ENCODE assay signal across 8 mouse cellular contexts in the genomic region with DNA sequence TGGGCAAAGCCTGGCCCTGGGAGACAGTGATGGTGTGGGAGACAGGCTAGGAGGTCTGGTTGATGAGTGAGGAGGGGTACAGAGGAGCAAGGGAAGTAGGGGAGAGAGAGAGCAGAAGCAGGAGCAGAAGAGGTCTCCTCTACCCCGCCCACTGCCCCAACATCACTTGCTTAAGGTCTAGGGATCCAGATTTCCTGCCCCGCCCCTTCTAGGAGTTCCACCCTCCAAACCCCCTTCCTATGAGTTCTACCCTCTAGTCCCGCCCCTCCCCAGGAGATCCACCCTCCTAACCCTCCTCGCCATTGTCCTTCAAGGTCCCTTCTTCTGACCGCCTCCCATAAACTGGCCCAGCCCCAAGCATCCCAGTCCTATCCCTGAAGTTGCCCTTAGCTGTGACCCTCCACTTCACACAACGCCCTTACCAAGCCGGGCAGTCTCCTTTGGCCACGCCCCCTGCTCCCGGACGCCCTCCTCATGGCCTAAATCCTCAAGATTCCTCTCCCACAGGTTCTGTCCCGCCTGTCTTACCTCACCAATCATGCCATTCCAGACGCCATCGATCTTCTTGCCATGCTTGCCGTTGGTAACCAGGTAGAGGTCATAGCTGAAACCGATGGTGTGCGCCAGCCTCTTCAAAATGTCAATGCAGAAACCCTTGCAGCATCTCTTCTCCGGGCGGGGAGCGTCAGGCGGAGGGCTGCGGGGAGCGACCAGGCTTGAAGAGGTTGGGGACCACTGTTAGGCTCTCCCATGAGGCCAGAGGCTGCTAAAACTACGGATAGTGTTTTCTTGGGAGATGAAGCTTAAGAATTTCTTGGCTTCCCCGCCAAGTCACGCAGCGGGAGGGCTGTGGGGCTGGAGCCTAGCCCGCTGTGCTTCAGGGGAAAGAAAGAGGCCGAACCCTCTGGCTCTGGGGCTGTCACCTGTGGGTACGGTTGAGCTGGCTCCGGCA. TPM values are rescaled to one million over a fixed set of nuclear protein-coding genes. Genes with fewer than 3 reads are reported as not detected.
DNase-seq lines count a peak whose midpoint lies in the region; ATAC-seq and TF ChIP-seq lines count a peak whose summit lies in the region.

No protein-coding gene starts in this region.

- H3K4me1 ChIP-seq in heart, embryonic 14.5 days (ENCODE audit: control insufficient read depth in 2 of 2, insufficient read depth in 2 of 2, low read length in 2 of 2), result peaks cover 0 to 9% of the 10 kb centered on the region in 2 experiments; a peak in 3 of 4 replicates
- H3K4me1 ChIP-seq in hindbrain, embryonic 15.5 days (replicated peaks), result 0 out of 2 replicates have a peak, but pooled peaks cover 15% of the 10 kb centered on the region
- H3K4me1 ChIP-seq in lung, postnatal 0 days (ENCODE audit: insufficient read depth, low read depth, low read length), result peaks cover 13% of the 10 kb centered on the region; the same call in 1 of the 2 replicates
- H3K4me1 ChIP-seq in stomach, postnatal 0 days (replicated peaks; ENCODE audit: control insufficient read depth, insufficient read depth), result peaks cover 3% of the 10 kb centered on the region; the same call in 1 of the 2 replicates

- whole genome bisulfite sequencing in heart, embryonic 14.5 days, result under 1% methylated on average over 29 of the region's 30 CpGs
- whole genome bisulfite sequencing in hindbrain, embryonic 15.5 days, result 6% methylated on average over 28 of the region's 30 CpGs
- WGBS in lung, postnatal 0 days, result 4% methylated on average over 29 of the region's 30 CpGs
- WGBS in stomach, postnatal 0 days, result 8% methylated on average over 29 of the region's 30 CpGs

- H3K9me3 ChIP-seq in heart, embryonic 14.5 days (ENCODE audit: control insufficient read depth, low read length), result no peaks in the 10 kb centered on the region
- no peaks in the 10 kb centered on the region for H3K9me3 ChIP-seq in hindbrain, embryonic 15.5 days
- H3K9me3 ChIP-seq in lung, postnatal 0 days (ENCODE audit: low read length), result no peaks in the 10 kb centered on the region
- H3K9me3 ChIP-seq in stomach, postnatal 0 days (ENCODE audit: control insufficient read depth, low read length), result no peaks in the 10 kb centered on the region

- peak overlapping the region; percentile 67 for H3K4me2 ChIP-seq in heart, embryonic 14.5 days (ENCODE audit: low read length)
- peak overlapping the region; percentile 48 for H3K4me2 ChIP-seq in hindbrain, embryonic 15.5 days
- peak overlapping the region; percentile 59 for H3K4me2 ChIP-seq in lung, postnatal 0 days (replicated peaks; ENCODE audit: low read depth, low read length)
- H3K4me2 ChIP-seq in stomach, postnatal 0 days (replicated peaks; ENCODE audit: low read depth), result peak overlapping the region; percentile 59

- H3K9ac ChIP-seq in heart, embryonic 14.5 days (ENCODE audit: low read length), result peak overlapping the region; percentile 22
- 0 out of 2 replicates have a peak overlapping the region, but pooled peaks have one; percentile 20 for H3K9ac ChIP-seq in hindbrain, embryonic 15.5 days
- 0 out of 2 replicates have a peak overlapping the region, but pooled peaks have one; percentile 5 for H3K9ac ChIP-seq in lung, postnatal 0 days (replicated peaks; ENCODE audit: low read depth)
- peak overlapping the region; percentile 35 for H3K9ac ChIP-seq in stomach, postnatal 0 days (ENCODE audit: low read length)

- intact Hi-C loops in heart, postnatal 10 days (cut with DNase I), result no loop called here

- H3K4me3 ChIP-seq in heart, embryonic 14.5 days (ENCODE audit: control insufficient read depth in 1 of 2, insufficient read depth in 1 of 2, low read depth in 1 of 2, low read length in 2 of 2), result peak overlapping the region; percentile 37 to 39
- H3K4me3 ChIP-seq in hindbrain, embryonic 15.5 days, result peak overlapping the region; percentile 22
- peak overlapping the region; percentile 31 for H3K4me3 ChIP-seq in lung, postnatal 0 days (ENCODE audit: low read depth, low read length)
- H3K4me3 ChIP-seq in stomach, postnatal 0 days (ENCODE audit: low read depth, low read length), result peak overlapping the region; percentile 28

- peaks cover 35% of the 10 kb centered on the region for H3K27me3 ChIP-seq in heart, embryonic 14.5 days (ENCODE audit: control insufficient read depth, insufficient read depth, low read length)
- peaks cover 2% of the 10 kb centered on the region; the same call in 1 of the 2 replicates for H3K27me3 ChIP-seq in hindbrain, embryonic 15.5 days
- H3K27me3 ChIP-seq in lung, postnatal 0 days (replicated peaks; ENCODE audit: insufficient read depth, low read length), result peaks cover 13% of the 10 kb centered on the region; the same call in 1 of the 2 replicates
- no peaks in the 10 kb centered on the region for H3K27me3 ChIP-seq in stomach, postnatal 0 days (ENCODE audit: control insufficient read depth, insufficient read depth, low read length)

- ATAC-seq in heart, embryonic 14.5 days (ENCODE audit: insufficient number of reproducible peaks, insufficient read depth, low FRiP score, low read depth), result 0 out of 2 replicates have a peak, but pooled peaks have one; percentile 7
- peak; percentile 51 for ATAC-seq in common myeloid progenitor, adult 5-6 weeks (replicated peaks; ENCODE audit: low read depth, poor library complexity, severe bottlenecking)
- peak; percentile 32; the same call in 1 of the 2 replicates for ATAC-seq in hindbrain, embryonic 15.5 days (ENCODE audit: low FRiP score, low read depth)
- ATAC-seq in lung, postnatal 0 days, result peak; percentile 26; the same call in 1 of the 2 replicates
- ATAC-seq in stomach, postnatal 0 days (ENCODE audit: low FRiP score, low TSS enrichment), result 0 out of 2 replicates have a peak, but pooled peaks have one; percentile 16
- no peak for ATAC-seq in erythroblast, adult 5-6 weeks (replicated peaks; ENCODE audit: low FRiP score, poor library complexity, severe bottlenecking)

- no peaks in the 10 kb centered on the region for H3K36me3 ChIP-seq in heart, embryonic 14.5 days (ENCODE audit: control insufficient read depth, insufficient read depth, low read length)
- no peaks in the 10 kb centered on the region for H3K36me3 ChIP-seq in hindbrain, embryonic 15.5 days
- no peaks in the 10 kb centered on the region for H3K36me3 ChIP-seq in lung, postnatal 0 days (ENCODE audit: insufficient read depth, low read length)
- no peaks in the 10 kb centered on the region for H3K36me3 ChIP-seq in stomach, postnatal 0 days (ENCODE audit: control insufficient read depth, insufficient read depth, low read length)

- H3K27ac ChIP-seq in heart, embryonic 14.5 days (replicated peaks in 1 of 2; ENCODE audit: control insufficient read depth in 1 of 2, insufficient read depth in 1 of 2, low read depth in 2 of 2, low read length in 2 of 2), result no peak overlapping the region
- H3K27ac ChIP-seq in hindbrain, embryonic 15.5 days (replicated peaks), result no peak overlapping the region
- no peak overlapping the region for H3K27ac ChIP-seq in lung, postnatal 0 days (ENCODE audit: low read length)
- H3K27ac ChIP-seq in stomach, postnatal 0 days (replicated peaks), result no peak overlapping the region

- DNase-seq in heart, postnatal 10 days, result no peak
- DNase-seq in lung, postnatal 0 days (ENCODE audit: low spot score), result no peak
- peak; percentile 31 for DNase-seq in stomach, postnatal 0 days (ENCODE audit: low spot score)
- no peak for DNase-seq in right cerebral cortex, adult 18-20 months

- no peak for TF ChIP-seq EP300 in lung, postnatal 0 days (IDR thresholded peaks at IDR 0.05)
- no peak for TF ChIP-seq EP300 in stomach, postnatal 0 days (optimal IDR thresholded peaks at IDR 0.05)

- no peak for TF ChIP-seq CTCF in lung, postnatal 0 days (IDR thresholded peaks at IDR 0.05)
- no peak for TF ChIP-seq CTCF in stomach, postnatal 0 days (IDR thresholded peaks at IDR 0.05; ENCODE audit: low read depth)

RNA-seq across cellular contexts. Expression of a gene that starts 15.3 kb away (rescaled TPM):
- polyA plus RNA-seq in heart, embryonic 14.5 days (2014; fragmentation: Nextera tagmentation; extraction: Ambion mirVana), result 85.7 and 125 TPM in 2 replicates
- total RNA-seq in heart, postnatal 10 days (2021), result 100 to 1,000 TPM; 121 to 128 TPM
- 51.8 and 75.5 TPM in 2 replicates for total RNA-seq in common myeloid progenitor, adult 5-6 weeks (2017)
- polyA plus RNA-seq in hindbrain, embryonic 15.5 days (2015; fragmentation: Nextera tagmentation; extraction: Ambion mirVana), result 56.4 and 61.0 TPM in 2 replicates
- polyA plus RNA-seq in lung, postnatal 0 days (2015; fragmentation: Nextera tagmentation; extraction: Ambion mirVana), result 56.2 and 57.3 TPM in 2 replicates
- polyA plus RNA-seq in stomach, postnatal 0 days (2015; fragmentation: Nextera tagmentation; extraction: Ambion mirVana), result 49.8 and 54.6 TPM in 2 replicates
- total RNA-seq in erythroblast, adult 5-6 weeks (2015; ENCODE audit: low replicate concordance), result 31.3 and 67.2 TPM in 2 replicates
- 18.0 and 20.1 TPM in 2 replicates for total RNA-seq in erythroblast, adult 5-6 weeks (2017; ENCODE audit: low replicate concordance)

RNA-seq across cellular contexts. Expression of a gene that starts 21.0 kb away (rescaled TPM):
- 0.12 and 0.15 TPM in 2 replicates for polyA plus RNA-seq in heart, embryonic 14.5 days (2014; fragmentation: Nextera tagmentation; extraction: Ambion mirVana)
- under 1 TPM; 0.55 to 0.77 TPM for total RNA-seq in heart, postnatal 10 days (2021)
- total RNA-seq in common myeloid progenitor, adult 5-6 weeks (2017), result 0.23 TPM in 1 of 2 replicates, not detected in the other
- 3.4 and 4.3 TPM in 2 replicates for polyA plus RNA-seq in hindbrain, embryonic 15.5 days (2015; fragmentation: Nextera tagmentation; extraction: Ambion mirVana)
- 0.62 and 0.75 TPM in 2 replicates for polyA plus RNA-seq in lung, postnatal 0 days (2015; fragmentation: Nextera tagmentation; extraction: Ambion mirVana)
- 0.35 and 0.38 TPM in 2 replicates for polyA plus RNA-seq in stomach, postnatal 0 days (2015; fragmentation: Nextera tagmentation; extraction: Ambion mirVana)
- total RNA-seq in erythroblast, adult 5-6 weeks (2015; ENCODE audit: low replicate concordance), result not detected in 2 replicates
- total RNA-seq in erythroblast, adult 5-6 weeks (2017; ENCODE audit: low replicate concordance), result 0.28 TPM in 1 of 2 replicates, not detected in the other

RNA-seq across cellular contexts. Expression of a gene that starts 26.5 kb away (rescaled TPM):
- 33.5 and 36.2 TPM in 2 replicates for polyA plus RNA-seq in heart, embryonic 14.5 days (2014; fragmentation: Nextera tagmentation; extraction: Ambion mirVana)
- total RNA-seq in heart, postnatal 10 days (2021), result 10 to 100 TPM; 14.6 to 17.1 TPM
- 26.9 and 27.6 TPM in 2 replicates for total RNA-seq in common myeloid progenitor, adult 5-6 weeks (2017)
- 41.8 and 43.1 TPM in 2 replicates for polyA plus RNA-seq in hindbrain, embryonic 15.5 days (2015; fragmentation: Nextera tagmentation; extraction: Ambion mirVana)
- polyA plus RNA-seq in lung, postnatal 0 days (2015; fragmentation: Nextera tagmentation; extraction: Ambion mirVana), result 14.8 and 15.1 TPM in 2 replicates
- polyA plus RNA-seq in stomach, postnatal 0 days (2015; fragmentation: Nextera tagmentation; extraction: Ambion mirVana), result 25.6 and 25.7 TPM in 2 replicates
- total RNA-seq in erythroblast, adult 5-6 weeks (2015; ENCODE audit: low replicate concordance), result 1.5 and 2.3 TPM in 2 replicates
- 0.43 and 3.1 TPM in 2 replicates for total RNA-seq in erythroblast, adult 5-6 weeks (2017; ENCODE audit: low replicate concordance)

RNA-seq across cellular contexts. Expression of a gene that starts 32.6 kb away (rescaled TPM):
- polyA plus RNA-seq in heart, embryonic 14.5 days (2014; fragmentation: Nextera tagmentation; extraction: Ambion mirVana), result 0.26 and 0.78 TPM in 2 replicates
- under 1 TPM; 0.69 to 0.74 TPM for total RNA-seq in heart, postnatal 10 days (2021)
- not detected in 2 replicates for total RNA-seq in common myeloid progenitor, adult 5-6 weeks (2017)
- polyA plus RNA-seq in hindbrain, embryonic 15.5 days (2015; fragmentation: Nextera tagmentation; extraction: Ambion mirVana), result 1.1 and 1.6 TPM in 2 replicates
- polyA plus RNA-seq in lung, postnatal 0 days (2015; fragmentation: Nextera tagmentation; extraction: Ambion mirVana), result 0.20 and 0.35 TPM in 2 replicates
- polyA plus RNA-seq in stomach, postnatal 0 days (2015; fragmentation: Nextera tagmentation; extraction: Ambion mirVana), result 0.22 TPM in 2 replicates
- 0.38 TPM in 1 of 2 replicates, not detected in the other for total RNA-seq in erythroblast, adult 5-6 weeks (2015; ENCODE audit: low replicate concordance)
- 0.09 TPM in 1 of 2 replicates, not detected in the other for total RNA-seq in erythroblast, adult 5-6 weeks (2017; ENCODE audit: low replicate concordance)

RNA-seq across cellular contexts. Expression of a gene that starts 39.3 kb away (rescaled TPM):
- 0.86 and 1.5 TPM in 2 replicates for polyA plus RNA-seq in heart, embryonic 14.5 days (2014; fragmentation: Nextera tagmentation; extraction: Ambion mirVana)
- under 1 TPM in 1 of 2 experiments, not detected in 1; 0.37 TPM for total RNA-seq in heart, postnatal 10 days (2021)
- total RNA-seq in common myeloid progenitor, adult 5-6 weeks (2017), result 3.2 TPM in 1 of 2 replicates, not detected in the other
- polyA plus RNA-seq in hindbrain, embryonic 15.5 days (2015; fragmentation: Nextera tagmentation; extraction: Ambion mirVana), result 0.34 TPM in 1 of 2 replicates, not detected in the other
- polyA plus RNA-seq in lung, postnatal 0 days (2015; fragmentation: Nextera tagmentation; extraction: Ambion mirVana), result 0.14 and 0.23 TPM in 2 replicates
- 0.46 and 0.79 TPM in 2 replicates for polyA plus RNA-seq in stomach, postnatal 0 days (2015; fragmentation: Nextera tagmentation; extraction: Ambion mirVana)
- total RNA-seq in erythroblast, adult 5-6 weeks (2015; ENCODE audit: low replicate concordance), result 4.0 TPM in 1 of 2 replicates, not detected in the other
- total RNA-seq in erythroblast, adult 5-6 weeks (2017; ENCODE audit: low replicate concordance), result not detected in 2 replicates
